ENCODE assay signal across 27 mouse cellular contexts in genomic region chr5:139575054-139575453, GRCm38 (mm10). TPM values are rescaled to one million over a fixed set of nuclear protein-coding genes. Genes with fewer than 3 reads are reported as not detected.
DNase-seq lines count a peak whose midpoint lies in the region; ATAC-seq and TF ChIP-seq lines count a peak whose summit lies in the region.
"Had no signal": no experiment of that assay in that cellular context is flagged by ENCODE, and none has a peak within 500 bp of the region (broad histone marks: within the 10 kb centered on the region; RNA-seq: fewer than 3 reads in every experiment).

No protein-coding gene starts in this region.

- peaks cover 24% of the 10 kb centered on the region for H3K27me3 ChIP-seq in intestine, embryonic 15.5 days (replicated peaks)
- H3K27me3 ChIP-seq in intestine, postnatal 0 days (replicated peaks; ENCODE audit: control insufficient read depth, insufficient read depth, low read length) = peaks cover 14% of the 10 kb centered on the region
- peaks cover 14% of the 10 kb centered on the region for H3K27me3 ChIP-seq in stomach, embryonic 15.5 days (replicated peaks)
- no peaks in the 10 kb centered on the region; the same call in 1 of the 2 replicates for H3K27me3 ChIP-seq in stomach, postnatal 0 days (ENCODE audit: control insufficient read depth, insufficient read depth, low read length)
- peaks cover 24% of the 10 kb centered on the region for H3K27me3 ChIP-seq in kidney, embryonic 15.5 days

- H3K27ac ChIP-seq in intestine, embryonic 15.5 days = no peak overlapping the region
- H3K27ac ChIP-seq in intestine, postnatal 0 days (ENCODE audit: low read depth, low read length) = no peak overlapping the region
- no peak overlapping the region for H3K27ac ChIP-seq in stomach, embryonic 15.5 days
- H3K27ac ChIP-seq in stomach, postnatal 0 days (replicated peaks) = no peak overlapping the region
- H3K27ac ChIP-seq in kidney, embryonic 15.5 days = no peak overlapping the region
- H3K27ac ChIP-seq: embryonic facial prominence, embryonic 13.5 days; embryonic facial prominence, embryonic 15.5 days; forebrain, embryonic 10.5 days; forebrain, embryonic 12.5 days; forebrain, embryonic 15.5 days had no signal

- peak; percentile 80 for ATAC-seq in intestine, embryonic 15.5 days
- ATAC-seq in intestine, postnatal 0 days = peak; percentile 67
- ATAC-seq in stomach, embryonic 15.5 days (ENCODE audit: insufficient read depth, low FRiP score, low read depth) = peak; percentile 27; the same call in 1 of the 2 replicates
- peak; percentile 66; the same call in 1 of the 2 replicates for ATAC-seq in stomach, postnatal 0 days (ENCODE audit: low FRiP score, low TSS enrichment)
- no peak for ATAC-seq in kidney, embryonic 15.5 days (replicated peaks; ENCODE audit: low FRiP score)
- ATAC-seq: activated CD4-positive, CD25-positive, alpha-beta regulatory T cell, adult 4 months; forebrain, embryonic 15.5 days; forebrain, postnatal 0 days had no signal

- no peak overlapping the region for H3K4me3 ChIP-seq in intestine, embryonic 15.5 days (replicated peaks)
- no peak overlapping the region for H3K4me3 ChIP-seq in intestine, postnatal 0 days (ENCODE audit: low read depth, low read length)
- H3K4me3 ChIP-seq in stomach, embryonic 15.5 days (replicated peaks) = no peak overlapping the region
- no peak overlapping the region for H3K4me3 ChIP-seq in stomach, postnatal 0 days (ENCODE audit: low read depth, low read length)
- H3K4me3 ChIP-seq in kidney, embryonic 15.5 days (replicated peaks) = no peak overlapping the region
- H3K4me3 ChIP-seq: embryonic facial prominence, embryonic 13.5 days; embryonic facial prominence, embryonic 15.5 days; erythroblast, embryonic 14.5 days; forebrain, embryonic 10.5 days; forebrain, embryonic 12.5 days; forebrain, embryonic 15.5 days had no signal

- peak overlapping the region; percentile 12; the same call in 1 of the 2 replicates for H3K4me2 ChIP-seq in intestine, embryonic 15.5 days (replicated peaks)
- H3K4me2 ChIP-seq in intestine, postnatal 0 days (replicated peaks; ENCODE audit: low read depth) = peak overlapping the region; percentile 33
- no peak overlapping the region for H3K4me2 ChIP-seq in stomach, embryonic 15.5 days
- H3K4me2 ChIP-seq in stomach, postnatal 0 days (replicated peaks; ENCODE audit: low read depth) = no peak overlapping the region
- no peak overlapping the region for H3K4me2 ChIP-seq in kidney, embryonic 15.5 days
- H3K4me2 ChIP-seq: embryonic facial prominence, embryonic 13.5 days; embryonic facial prominence, embryonic 15.5 days; forebrain, embryonic 12.5 days; forebrain, embryonic 15.5 days had no signal

- WGBS in intestine, embryonic 15.5 days = 51% methylated on average over 9 of the region's 9 CpGs
- 42% methylated on average over 9 of the region's 9 CpGs for WGBS in intestine, postnatal 0 days
- 66% methylated on average over 9 of the region's 9 CpGs for WGBS in stomach, embryonic 15.5 days
- WGBS in stomach, postnatal 0 days = 51% methylated on average over 9 of the region's 9 CpGs
- 58% methylated on average over 9 of the region's 9 CpGs for WGBS in kidney, embryonic 15.5 days

- TF ChIP-seq CTCF in intestine, postnatal 0 days (IDR thresholded peaks at IDR 0.05; ENCODE audit: low read depth) = no peak
- no peak for TF ChIP-seq CTCF in stomach, postnatal 0 days (IDR thresholded peaks at IDR 0.05; ENCODE audit: low read depth)

- H3K4me1 ChIP-seq in intestine, embryonic 15.5 days (replicated peaks) = no peaks in the 10 kb centered on the region
- no peaks in the 10 kb centered on the region for H3K4me1 ChIP-seq in intestine, postnatal 0 days (replicated peaks; ENCODE audit: control insufficient read depth, insufficient read depth, low read length)
- no peaks in the 10 kb centered on the region for H3K4me1 ChIP-seq in stomach, embryonic 15.5 days
- no peaks in the 10 kb centered on the region for H3K4me1 ChIP-seq in stomach, postnatal 0 days (replicated peaks; ENCODE audit: control insufficient read depth, insufficient read depth)
- peaks cover 21% of the 10 kb centered on the region for H3K4me1 ChIP-seq in kidney, embryonic 15.5 days
- H3K4me1 ChIP-seq: forebrain, embryonic 15.5 days had no signal

- no peaks in the 10 kb centered on the region for H3K36me3 ChIP-seq in intestine, embryonic 15.5 days
- H3K36me3 ChIP-seq in intestine, postnatal 0 days (ENCODE audit: control insufficient read depth, insufficient read depth) = no peaks in the 10 kb centered on the region
- H3K36me3 ChIP-seq in stomach, embryonic 15.5 days = no peaks in the 10 kb centered on the region
- no peaks in the 10 kb centered on the region for H3K36me3 ChIP-seq in stomach, postnatal 0 days (ENCODE audit: control insufficient read depth, insufficient read depth, low read length)
- no peaks in the 10 kb centered on the region for H3K36me3 ChIP-seq in kidney, embryonic 15.5 days
- H3K36me3 ChIP-seq: embryonic facial prominence, embryonic 13.5 days; embryonic facial prominence, embryonic 15.5 days; forebrain, embryonic 10.5 days; forebrain, embryonic 12.5 days; forebrain, embryonic 15.5 days had no signal

- no peak overlapping the region for H3K9ac ChIP-seq in intestine, embryonic 15.5 days
- no peak overlapping the region for H3K9ac ChIP-seq in intestine, postnatal 0 days (ENCODE audit: low read depth, low read length)
- no peak overlapping the region for H3K9ac ChIP-seq in stomach, embryonic 15.5 days
- no peak overlapping the region for H3K9ac ChIP-seq in stomach, postnatal 0 days (ENCODE audit: low read length)
- H3K9ac ChIP-seq in kidney, embryonic 15.5 days = no peak overlapping the region
- H3K9ac ChIP-seq: embryonic facial prominence, embryonic 13.5 days; embryonic facial prominence, embryonic 15.5 days; forebrain, embryonic 12.5 days; forebrain, embryonic 15.5 days; forebrain, postnatal 0 days had no signal

- no peak for TF ChIP-seq EP300 in stomach, postnatal 0 days (optimal IDR thresholded peaks at IDR 0.05)

- no peak for DNase-seq in stomach, postnatal 0 days (ENCODE audit: low spot score)
- DNase-seq in lung, postnatal 25 days (ENCODE audit: low spot score) = no peak
- no peak for DNase-seq in left cerebral cortex, adult 9 months (ENCODE audit: low spot score in 2 of 2)
- DNase-seq in testis, postnatal 10 days (ENCODE audit: low spot score) = no peak
- DNase-seq: adrenal gland, adult 2 months; adrenal gland, postnatal 10 days; adrenal gland, postnatal 25 days; cerebellum, adult 11 months; cerebellum, adult 18-20 months; cerebellum, adult 8-10 months; cerebellum, adult 9-11 months; cerebellum, postnatal 14 days; cerebellum, postnatal 36 days; embryo, embryonic 11 days; forebrain, postnatal 0 days had no signal

- H3K9me3 ChIP-seq in intestine, embryonic 15.5 days = no peaks in the 10 kb centered on the region
- H3K9me3 ChIP-seq in intestine, postnatal 0 days (ENCODE audit: control insufficient read depth) = no peaks in the 10 kb centered on the region
- no peaks in the 10 kb centered on the region for H3K9me3 ChIP-seq in stomach, embryonic 15.5 days
- no peaks in the 10 kb centered on the region for H3K9me3 ChIP-seq in stomach, postnatal 0 days (ENCODE audit: control insufficient read depth, low read length)
- H3K9me3 ChIP-seq in kidney, embryonic 15.5 days (replicated peaks) = no peaks in the 10 kb centered on the region
- H3K9me3 ChIP-seq: embryonic facial prominence, embryonic 15.5 days; forebrain, embryonic 15.5 days had no signal

RNA-seq across cellular contexts. Expression of gene Uncx, which starts 31.8 kb away (rescaled TPM):
- polyA plus RNA-seq in intestine, embryonic 15.5 days (2015; fragmentation: Nextera tagmentation; extraction: Ambion mirVana) = 0.23 TPM in 1 of 2 replicates, not detected in the other
- not detected in 2 replicates for polyA plus RNA-seq in intestine, postnatal 0 days (2015; fragmentation: Nextera tagmentation; extraction: Ambion mirVana)
- 0.08 TPM in 1 of 2 replicates, not detected in the other for polyA plus RNA-seq in stomach, embryonic 15.5 days (2015; fragmentation: Nextera tagmentation; extraction: Ambion mirVana)
- not detected in 2 replicates for polyA plus RNA-seq in stomach, postnatal 0 days (2015; fragmentation: Nextera tagmentation; extraction: Ambion mirVana)
- polyA plus RNA-seq in kidney, embryonic 15.5 days (2015; fragmentation: Nextera tagmentation; extraction: Ambion mirVana) = 90.8 and 96.1 TPM in 2 replicates
- polyA plus RNA-seq: activated CD4-positive, CD25-positive, alpha-beta regulatory T cell, adult 4 months; adrenal gland, adult 2 months; C2C12; erythroblast, embryonic 14.5 days had no signal

Comparison
In these comparisons a context has a peak if more than half of its experiments do, and no peak if none do; other contexts are left out.
1. H3K4me2 ChIP-seq: peak in intestine, embryonic 15.5 days (single experiment) and intestine, postnatal 0 days (single experiment); none in stomach, embryonic 15.5 days (single experiment), stomach, postnatal 0 days (single experiment) and kidney, embryonic 15.5 days (single experiment).
2. RNA of gene Uncx, which starts 31.8 kb away (polyA plus RNA-seq): 90.8 to 96.1 TPM in kidney, embryonic 15.5 days; 0.08 TPM in stomach, embryonic 15.5 days, 0.23 TPM in intestine, embryonic 15.5 days, not detected in intestine, postnatal 0 days and not detected in stomach, postnatal 0 days; every median in the first group is over 10 times any median in the second.